Mouse (Mus musculus) right cerebral cortex, postnatal 36 days (tissue): ENCODE measurements around the gene 3110082J24Rik.
"Not testable (repeated sequence)": the region's sequence is repeated elsewhere in the genome, so short reads cannot be mapped to it uniquely, and the experiment has no call there.

Source experiments
- DNase-seq, 2 experiments: peaks; one replicate each; pipeline ENCODE4 v3.0.0; 2022; ENCODE audit warnings: low spot score in 2 of 2, mixed read lengths in 1 of 2

3110082J24Rik gene

GRCm38 (mm10) chr5:30072377-30072776, 33.5 kb downstream of the 3110082J24Rik start:
- no peak for DNase-seq

- DNase-seq = no peak
Observed at GRCm38 (mm10) chr5:30071677-30072076, 34.2 kb downstream of the 3110082J24Rik start.

GRCm38 (mm10) chr5:30067726-30068125, 38.2 kb downstream of the 3110082J24Rik start:
- no peak for DNase-seq

- not testable (repeated sequence) for DNase-seq
Observed at GRCm38 (mm10) chr5:30059607-30060006, 46.3 kb downstream of the 3110082J24Rik start.

- no peak for DNase-seq
Observed at GRCm38 (mm10) chr5:30058216-30058731, 47.6 kb downstream of the 3110082J24Rik start.
